Mouse (Mus musculus) embryonic facial prominence, embryonic 14.5 days (tissue): ENCODE data around the gene Pramef20. TPM values are rescaled to one million over a fixed set of nuclear protein-coding genes. Genes with fewer than 3 reads are reported as not detected.
"Not testable (repeated sequence)": the region's sequence is repeated elsewhere in the genome, so short reads cannot be mapped to it uniquely, and the experiment has no call there.

Source experiments
- ATAC-seq: fragments of 200-750 bp; cut with Nextera tagmentation; 2 replicates; pipeline ENCODE4 v1.8.0; 2017; ENCODE audit warnings: low read depth, moderate number of reproducible peaks, moderate TSS enrichment
- DNase-seq: peaks from one replicate; pipeline ENCODE4 v3.0.0-alpha.2; 2015; ENCODE audit warnings: low spot score
- H3K27ac ChIP-seq: fragments of 300-500 bp; sonication (generic); replicated peaks from 2 replicates; pipeline ENCODE4 v1.5.1; 2014; ENCODE audit warnings: low read depth, mild to moderate bottlenecking, low read length, moderate library complexity
- H3K27me3 ChIP-seq: fragments of 300-500 bp; sonication (generic); replicated peaks from 2 replicates; pipeline ENCODE4 v1.6.1; 2014; ENCODE audit warnings: low read length; ENCODE audit not compliant: control insufficient read depth, insufficient read depth
- H3K36me3 ChIP-seq: fragments of 300-500 bp; sonication (generic); 2 replicates; pipeline ENCODE4 v1.6.1; 2014; ENCODE audit warnings: low read length, mixed read lengths; ENCODE audit not compliant: control insufficient read depth, insufficient read depth
- H3K4me1 ChIP-seq: fragments of 300-500 bp; sonication (generic); 2 replicates; pipeline ENCODE4 v1.6.1; 2014; ENCODE audit warnings: antibody characterized with exemption, low read length; ENCODE audit not compliant: control insufficient read depth, insufficient read depth
- H3K4me2 ChIP-seq: fragments of 300-500 bp; sonication (generic); 2 replicates; pipeline ENCODE4 v1.6.1; 2014; ENCODE audit warnings: low read depth, mild to moderate bottlenecking, low read length, moderate library complexity, mixed read lengths
- H3K4me3 ChIP-seq: fragments of 300-500 bp; sonication (generic); 2 replicates; pipeline ENCODE4 v1.5.1; 2014; ENCODE audit warnings: low read depth, mild to moderate bottlenecking, low read length
- H3K9ac ChIP-seq: fragments of 300-500 bp; sonication (generic); 2 replicates; pipeline ENCODE4 v1.6.1; 2014; ENCODE audit warnings: low read depth, mild to moderate bottlenecking, low read length, moderate library complexity, mixed read lengths
- H3K9me3 ChIP-seq: fragments of 300-500 bp; sonication (generic); 2 replicates; pipeline ENCODE4 v1.6.1; 2016; ENCODE audit warnings: low read length; ENCODE audit not compliant: control insufficient read depth
- WGBS: fragments of 180-500 bp; shearing (Covaris S2); extraction: QIAGEN DNeasy Blood & Tissue Kit; methylation state at CpG from one replicate; pipeline ENCODE4 v1.1.7; 2014; 5-methylcytosine and 5-hydroxymethylcytosine counted together
- polyA plus RNA-seq: library from polyadenylated mRNA; unstranded; fragments of >200 nt; fragmentation: Nextera tagmentation; extraction: Ambion mirVana; gene quantifications from 2 replicates; pipeline ENCODE4 v1.2.1, GENCODE M21; 2014

Gene Pramef20
- 0.19 TPM in 1 of 2 replicates, not detected in the other for polyA plus RNA-seq

DNA sequence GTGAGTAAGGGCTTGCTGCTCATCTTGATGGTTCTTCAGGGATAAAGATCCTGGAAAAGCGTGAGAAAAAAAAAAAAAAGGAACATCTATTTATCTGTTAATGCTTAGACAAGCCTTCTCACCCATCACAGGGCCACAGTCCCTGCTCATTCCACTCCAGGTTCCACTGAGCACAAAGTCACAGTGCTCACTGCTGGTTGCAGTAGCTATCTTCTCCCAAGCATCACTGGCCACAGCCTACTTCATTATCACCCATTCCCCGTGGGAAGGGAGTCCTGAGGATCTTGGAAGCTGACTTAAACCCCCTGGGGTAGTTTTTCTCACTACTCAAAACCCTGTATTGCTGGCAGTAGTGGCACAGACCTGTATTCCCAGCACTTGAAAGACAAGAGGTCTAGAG is at the start of gene Pramef20:
Gene Pramef20 (minus strand): TSS at position 23 of the 400 bp plus-strand sequence.
- H3K4me3 ChIP-seq = no peak within 1 kb of the TSS
- H3K4me2 ChIP-seq = no peak within 1 kb of the TSS
- H3K9me3 ChIP-seq = no peaks in the 10 kb centered on the region
- no peaks in the 10 kb centered on the region for H3K4me1 ChIP-seq
- WGBS = 37% methylated on average over 2 of the region's 2 CpGs
- H3K27me3 ChIP-seq = no peaks in the 10 kb centered on the region
- no peak within 1 kb of the TSS for H3K27ac ChIP-seq
- no peak for DNase-seq
- no peaks in the 10 kb centered on the region for H3K36me3 ChIP-seq
- ATAC-seq = no peak
- H3K9ac ChIP-seq = no peak within 1 kb of the TSS

- Histone ChIP-seq H3K27me3 (no peaks in the 10 kb centered on the region), H3K9me3 (no peaks in the 10 kb centered on the region; the same call in none of the 2 replicates), H3K4me3 (no peak overlapping the region), H3K27ac (no peak overlapping the region), H3K36me3 (no peaks in the 10 kb centered on the region), H3K4me2 (no peak overlapping the region), H3K9ac (no peak overlapping the region), H3K4me1 (no peaks in the 10 kb centered on the region)
- ATAC-seq (no peak), DNase-seq (no peak)
- 72% methylated on average over 5 of the region's 5 CpGs for WGBS
These were observed 46.9 kb upstream of the Pramef20 start for GRCm38 (mm10) chr4:144424590-144424989.

DNA sequence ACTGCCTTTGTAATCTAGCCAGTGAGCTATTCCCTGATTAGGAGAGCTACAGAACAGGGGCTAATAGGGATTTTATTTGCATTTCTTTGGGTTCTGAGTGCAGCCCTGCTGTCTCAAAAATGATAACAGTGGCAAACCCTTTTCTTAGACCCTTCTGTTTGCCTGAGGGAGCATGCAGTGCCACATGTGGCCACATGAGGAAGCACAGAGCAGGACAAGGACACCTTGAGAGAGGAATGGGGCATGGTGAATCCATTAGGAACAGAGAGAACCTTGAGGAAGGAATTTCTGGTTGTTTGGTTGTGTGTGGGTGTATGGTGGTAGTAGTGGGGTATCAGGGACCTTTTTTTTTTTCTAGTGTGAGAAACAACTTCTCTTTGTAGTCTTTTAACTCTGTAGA is 42.9 kb upstream of the Pramef20 start:
- ATAC-seq (no peak), DNase-seq (no peak)
- Histone ChIP-seq H3K9me3 (no peaks in the 10 kb centered on the region), H3K36me3 (no peaks in the 10 kb centered on the region), H3K9ac (no peak overlapping the region), H3K4me2 (no peak overlapping the region), H3K27ac (no peak overlapping the region), H3K4me1 (no peaks in the 10 kb centered on the region), H3K27me3 (no peaks in the 10 kb centered on the region), H3K4me3 (no peak overlapping the region)

- WGBS = 82% methylated on average over 9 of the region's 9 CpGs
- no peaks in the 10 kb centered on the region for H3K9me3 ChIP-seq
- H3K9ac ChIP-seq = no peak within 1 kb of the TSS
- H3K4me3 ChIP-seq = no peak within 1 kb of the TSS
- ATAC-seq (no peak), DNase-seq (no peak)
- H3K27me3 ChIP-seq = no peaks in the 10 kb centered on the region
- no peak within 1 kb of the TSS for H3K4me2 ChIP-seq
- no peaks in the 10 kb centered on the region for H3K36me3 ChIP-seq
- no peaks in the 10 kb centered on the region for H3K4me1 ChIP-seq
- no peak within 1 kb of the TSS for H3K27ac ChIP-seq
These were observed 30.6 kb upstream of the Pramef20 start, which contains the start of gene Pramef12 for GRCm38 (mm10) chr4:144408290-144408689. Pramef12 (minus strand) TSS chr4:144408464.

DNA sequence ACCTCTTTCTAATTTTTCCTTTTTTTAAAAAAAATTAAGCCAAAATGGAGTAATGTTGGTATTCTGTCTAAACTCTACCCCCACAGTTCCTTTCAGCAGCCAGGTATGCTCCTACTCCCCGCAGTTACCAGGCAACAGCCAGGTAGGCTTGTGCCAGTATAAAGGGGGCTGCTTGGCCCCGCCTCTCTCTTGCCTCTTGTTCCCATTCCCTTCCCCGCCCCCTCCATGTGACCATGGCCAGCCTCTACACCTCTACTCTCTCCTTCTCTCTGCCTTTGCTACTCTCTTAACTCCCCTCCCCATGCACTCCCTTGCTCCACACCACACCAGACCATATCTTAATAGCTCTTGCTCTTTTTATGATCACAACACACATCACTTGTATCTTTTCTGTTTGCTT is 28.5 kb upstream of the Pramef20 start:
- Histone ChIP-seq H3K9ac (no peak overlapping the region), H3K27ac (no peak overlapping the region), H3K4me2 (no peak overlapping the region), H3K4me3 (no peak overlapping the region), H3K27me3 (no peaks in the 10 kb centered on the region), H3K4me1 (no peaks in the 10 kb centered on the region), H3K9me3 (no peaks in the 10 kb centered on the region), H3K36me3 (no peaks in the 10 kb centered on the region)
- no peak for ATAC-seq
- WGBS = 56% methylated on average over 3 of the region's 3 CpGs
- DNase-seq = no peak

- peak overlapping the region; percentile 47 for H3K4me2 ChIP-seq
- peak overlapping the region; percentile 24 for H3K4me3 ChIP-seq
- WGBS = 5% methylated on average over 14 of the region's 17 CpGs
- DNase-seq = peak; percentile 84
- no peaks in the 10 kb centered on the region for H3K27me3 ChIP-seq
- no peaks in the 10 kb centered on the region for H3K9me3 ChIP-seq
- H3K9ac ChIP-seq = peak overlapping the region; percentile 34; the same call in 1 of the 2 replicates
- no peaks in the 10 kb centered on the region for H3K36me3 ChIP-seq
- peak; percentile 93 for ATAC-seq
- H3K4me1 ChIP-seq = no peaks in the 10 kb centered on the region
- peak overlapping the region; percentile 49 for H3K27ac ChIP-seq
These were observed 26.8 kb upstream of the Pramef20 start for GRCm38 (mm10) chr4:144404456-144405086.

- no peaks in the 10 kb centered on the region for H3K27me3 ChIP-seq
- H3K9me3 ChIP-seq = no peaks in the 10 kb centered on the region
- 57% methylated on average over 4 of the region's 4 CpGs for whole genome bisulfite sequencing
- no peak overlapping the region for H3K27ac ChIP-seq
- H3K9ac ChIP-seq = no peak overlapping the region
- H3K36me3 ChIP-seq = no peaks in the 10 kb centered on the region
- no peaks in the 10 kb centered on the region for H3K4me1 ChIP-seq
- ATAC-seq (no peak), DNase-seq (no peak)
- no peak overlapping the region for H3K4me2 ChIP-seq
- H3K4me3 ChIP-seq = no peak overlapping the region
These were observed 25.0 kb upstream of the Pramef20 start for GRCm38 (mm10) chr4:144402712-144403111.

GRCm38 (mm10) chr4:144396316-144396715 is 18.6 kb upstream of the Pramef20 start:
- H3K27me3 ChIP-seq = no peaks in the 10 kb centered on the region
- 38% methylated on average over 3 of the region's 3 CpGs for WGBS
- no peak overlapping the region for H3K4me3 ChIP-seq
- H3K4me2 ChIP-seq = no peak overlapping the region
- no peaks in the 10 kb centered on the region for H3K9me3 ChIP-seq
- no peak overlapping the region for H3K9ac ChIP-seq
- ATAC-seq (no peak), DNase-seq (no peak)
- H3K27ac ChIP-seq = no peak overlapping the region
- H3K4me1 ChIP-seq = no peaks in the 10 kb centered on the region
- no peaks in the 10 kb centered on the region for H3K36me3 ChIP-seq

DNA sequence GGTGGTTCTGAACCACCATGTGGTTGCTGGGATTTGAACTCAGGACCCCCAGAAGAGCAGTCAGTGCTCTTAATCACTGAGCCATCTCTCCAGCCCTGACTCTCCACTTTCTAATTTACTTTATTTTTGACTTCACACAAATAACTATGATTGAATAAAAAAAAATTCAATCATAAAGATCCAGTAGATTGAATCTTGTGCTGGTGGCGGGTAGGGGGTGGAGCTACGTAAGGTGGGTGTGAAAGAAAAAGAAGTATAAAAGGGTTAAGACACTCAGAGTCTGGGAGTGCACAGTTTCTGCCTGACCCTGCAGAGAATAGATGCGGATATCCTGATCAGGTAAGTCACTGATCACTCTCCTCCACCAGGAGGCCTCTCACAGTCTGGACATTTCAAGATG is 20.1 kb downstream of the Pramef20 start, which contains the start of gene Gm13119:
Gene Gm13119 (plus strand): TSS at position 301 of the 400 bp plus-strand sequence.
- not testable (repeated sequence) for H3K4me1 ChIP-seq, H3K9ac ChIP-seq, H3K4me2 ChIP-seq, H3K36me3 ChIP-seq, DNase-seq, H3K4me3 ChIP-seq, H3K27ac ChIP-seq, ATAC-seq, H3K9me3 ChIP-seq, H3K27me3 ChIP-seq
- WGBS = 85% methylated on average over 3 of the region's 3 CpGs
